Comparison of ENCODE assay signal across 10 mouse cellular contexts in genomic region chr4:10124252-10124651, GRCm38 (mm10).
A peak's percentile ranks its signal among the peaks of the same experiment; 100 is the strongest.
DNase-seq lines count a peak whose midpoint lies in the region; ATAC-seq lines count a peak whose summit lies in the region.
"Had no signal": no experiment of that assay in that cellular context is flagged by ENCODE, and none has a peak within 500 bp of the region (broad histone marks: within the 10 kb centered on the region; RNA-seq: fewer than 3 reads in every experiment).

No protein-coding gene starts in this region.

- 57% methylated on average over 2 of the region's 2 CpGs for WGBS in embryonic facial prominence, embryonic 14.5 days
- WGBS in embryonic facial prominence, embryonic 10.5 days: 68% methylated on average over 2 of the region's 2 CpGs
- WGBS in midbrain, embryonic 15.5 days: 41% methylated on average over 2 of the region's 2 CpGs
- 68% methylated on average over 2 of the region's 2 CpGs for WGBS in midbrain, embryonic 10.5 days

- no peaks in the 10 kb centered on the region for H3K27me3 ChIP-seq in embryonic facial prominence, embryonic 14.5 days (replicated peaks; ENCODE audit: control insufficient read depth, insufficient read depth, low read length)
- no peaks in the 10 kb centered on the region for H3K27me3 ChIP-seq in embryonic facial prominence, embryonic 10.5 days (replicated peaks; ENCODE audit: low read depth, poor library complexity, severe bottlenecking)
- H3K27me3 ChIP-seq in midbrain, embryonic 15.5 days (replicated peaks): no peaks in the 10 kb centered on the region
- H3K27me3 ChIP-seq in midbrain, embryonic 10.5 days (ENCODE audit: low read depth, poor library complexity, severe bottlenecking): no peaks in the 10 kb centered on the region
- H3K27me3 ChIP-seq: limb, embryonic 15.5 days had no signal

- peak; percentile 15 for DNase-seq in embryonic facial prominence, embryonic 14.5 days (ENCODE audit: low spot score)
- no peak for DNase-seq in embryonic facial prominence, embryonic 10.5 days (ENCODE audit: low spot score)
- DNase-seq in midbrain, embryonic 10.5 days (ENCODE audit: low spot score): no peak
- peak; percentile 64 for DNase-seq in gastrocnemius, postnatal 25 days
- peak; percentile 24 to 31 for DNase-seq in layer of hippocampus, postnatal 14 days (ENCODE audit: low spot score in 2 of 2)
- DNase-seq in adrenal gland, postnatal 25 days: no peak
- DNase-seq: kidney, adult 9 months had no signal

- H3K36me3 ChIP-seq in embryonic facial prominence, embryonic 14.5 days (ENCODE audit: control insufficient read depth, insufficient read depth, low read length): no peaks in the 10 kb centered on the region
- no peaks in the 10 kb centered on the region for H3K36me3 ChIP-seq in embryonic facial prominence, embryonic 10.5 days (replicated peaks)
- H3K36me3 ChIP-seq in midbrain, embryonic 15.5 days (replicated peaks): no peaks in the 10 kb centered on the region
- H3K36me3 ChIP-seq in midbrain, embryonic 10.5 days: no peaks in the 10 kb centered on the region
- H3K36me3 ChIP-seq: limb, embryonic 15.5 days had no signal

- H3K4me3 ChIP-seq in embryonic facial prominence, embryonic 14.5 days (ENCODE audit: low read depth, low read length): no peak overlapping the region
- H3K4me3 ChIP-seq in embryonic facial prominence, embryonic 10.5 days: no peak overlapping the region
- H3K4me3 ChIP-seq in midbrain, embryonic 15.5 days: no peak overlapping the region
- no peak overlapping the region for H3K4me3 ChIP-seq in midbrain, embryonic 10.5 days
- H3K4me3 ChIP-seq: limb, embryonic 15.5 days had no signal

- H3K9me3 ChIP-seq in embryonic facial prominence, embryonic 14.5 days (ENCODE audit: control insufficient read depth, low read length): no peaks in the 10 kb centered on the region
- H3K9me3 ChIP-seq in embryonic facial prominence, embryonic 10.5 days: no peaks in the 10 kb centered on the region
- H3K9me3 ChIP-seq in midbrain, embryonic 15.5 days: no peaks in the 10 kb centered on the region
- H3K9me3 ChIP-seq in midbrain, embryonic 10.5 days (replicated peaks): no peaks in the 10 kb centered on the region
- H3K9me3 ChIP-seq: limb, embryonic 15.5 days had no signal

- no peak overlapping the region for H3K27ac ChIP-seq in embryonic facial prominence, embryonic 14.5 days (replicated peaks; ENCODE audit: low read depth, low read length)
- no peak overlapping the region for H3K27ac ChIP-seq in embryonic facial prominence, embryonic 10.5 days (replicated peaks)
- H3K27ac ChIP-seq in midbrain, embryonic 15.5 days: no peak overlapping the region
- no peak overlapping the region for H3K27ac ChIP-seq in midbrain, embryonic 10.5 days (replicated peaks)
- H3K27ac ChIP-seq: limb, embryonic 15.5 days had no signal

- H3K4me2 ChIP-seq in embryonic facial prominence, embryonic 14.5 days (ENCODE audit: low read depth, low read length): no peak overlapping the region
- H3K4me2 ChIP-seq in midbrain, embryonic 15.5 days: no peak overlapping the region
- H3K4me2 ChIP-seq: limb, embryonic 15.5 days had no signal

- no peak overlapping the region for H3K9ac ChIP-seq in embryonic facial prominence, embryonic 14.5 days (ENCODE audit: low read depth, low read length)
- H3K9ac ChIP-seq in midbrain, embryonic 15.5 days: no peak overlapping the region
- H3K9ac ChIP-seq: limb, embryonic 15.5 days had no signal

- H3K4me1 ChIP-seq in embryonic facial prominence, embryonic 14.5 days (ENCODE audit: control insufficient read depth, insufficient read depth, low read length): no peaks in the 10 kb centered on the region
- H3K4me1 ChIP-seq in embryonic facial prominence, embryonic 10.5 days: no peaks in the 10 kb centered on the region
- H3K4me1 ChIP-seq in midbrain, embryonic 15.5 days: no peaks in the 10 kb centered on the region
- no peaks in the 10 kb centered on the region for H3K4me1 ChIP-seq in midbrain, embryonic 10.5 days
- H3K4me1 ChIP-seq: limb, embryonic 15.5 days had no signal

- no peak for ATAC-seq in embryonic facial prominence, embryonic 14.5 days (ENCODE audit: low read depth)
- peak; percentile 65 for ATAC-seq in midbrain, embryonic 15.5 days (replicated peaks)
- ATAC-seq in activated CD4-positive, CD25-positive, alpha-beta regulatory T cell, adult 4 months: no peak

Comparison
In these comparisons a context has a peak if more than half of its experiments do, and no peak if none do; other contexts are left out.
1. DNase-seq: peak in embryonic facial prominence, embryonic 14.5 days (single experiment), gastrocnemius, postnatal 25 days (single experiment) and layer of hippocampus, postnatal 14 days (2 of 2); none in embryonic facial prominence, embryonic 10.5 days (single experiment), midbrain, embryonic 10.5 days (single experiment) and adrenal gland, postnatal 25 days (single experiment).